Mouse (Mus musculus): ENCODE measurements around the gene Srl. TPM values are rescaled to one million over a fixed set of nuclear protein-coding genes. Genes with fewer than 3 reads are reported as not detected.
"Not testable (repeated sequence)": the region's sequence is repeated elsewhere in the genome, so short reads cannot be mapped to it uniquely, and the experiment has no call there.

Gene Srl
- total RNA-seq, 2 experiments from 2014 or later: 1,026 to 1,225 TPM

DNA sequence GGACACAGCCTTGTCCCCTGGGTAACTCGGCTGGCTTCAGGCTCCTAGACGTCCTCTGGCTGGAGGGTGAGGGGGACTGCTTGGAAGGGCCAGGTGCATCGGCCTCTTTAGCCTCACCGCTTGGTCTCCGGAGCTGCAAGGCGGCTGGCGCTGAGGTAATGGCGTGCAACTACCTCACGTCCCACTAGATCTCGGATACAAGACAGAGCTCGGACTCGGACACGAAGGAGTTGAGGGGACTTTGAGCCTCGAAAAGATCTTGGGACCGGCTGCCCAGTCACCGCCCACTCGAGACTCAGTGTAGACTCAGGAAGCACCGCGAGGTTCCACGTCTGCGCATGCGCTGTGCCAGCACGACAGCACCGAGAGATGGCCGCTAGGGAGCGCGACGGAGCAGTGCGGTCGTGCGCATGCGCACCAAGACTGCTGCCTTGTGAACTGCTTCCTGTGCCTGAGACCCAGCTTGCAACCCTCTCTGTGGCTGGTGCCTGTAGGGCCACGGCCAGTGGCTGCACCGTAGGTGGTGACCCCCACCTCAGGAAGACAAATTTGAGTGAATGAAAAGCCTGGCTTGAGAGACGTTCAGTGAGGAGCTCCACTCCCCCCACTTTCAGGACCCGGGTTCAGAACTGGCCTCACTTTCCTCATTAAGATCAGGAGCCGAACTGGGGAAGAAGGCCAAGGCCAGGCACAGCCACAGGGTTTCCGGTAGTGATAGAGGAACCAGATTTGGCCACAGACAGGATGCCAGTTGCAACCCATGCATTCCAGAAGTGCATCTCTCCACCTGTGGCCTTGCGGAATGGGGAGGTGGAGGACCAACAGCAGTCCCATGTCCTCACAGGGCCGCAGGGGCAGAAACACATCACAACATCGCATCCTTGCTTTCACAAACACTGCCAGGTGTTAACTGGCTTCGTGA is 66.5 kb downstream of the Srl start:
- intact Hi-C loops (cut with DNase I): loop anchor here (2.0 kb wide), 2 partner anchors 54 to 160 kb away; partner anchors contain the start of gene Adcy9
- Histone ChIP-seq H3K27ac (peak overlapping the region; percentile 94), H3K4me3 (peak overlapping the region; percentile 72)
- TF ChIP-seq CTCF (IDR thresholded peaks at IDR 0.05): peak; percentile 100; the same call in 1 of the 2 replicates
- DNase-seq: peak; percentile 97

DNA sequence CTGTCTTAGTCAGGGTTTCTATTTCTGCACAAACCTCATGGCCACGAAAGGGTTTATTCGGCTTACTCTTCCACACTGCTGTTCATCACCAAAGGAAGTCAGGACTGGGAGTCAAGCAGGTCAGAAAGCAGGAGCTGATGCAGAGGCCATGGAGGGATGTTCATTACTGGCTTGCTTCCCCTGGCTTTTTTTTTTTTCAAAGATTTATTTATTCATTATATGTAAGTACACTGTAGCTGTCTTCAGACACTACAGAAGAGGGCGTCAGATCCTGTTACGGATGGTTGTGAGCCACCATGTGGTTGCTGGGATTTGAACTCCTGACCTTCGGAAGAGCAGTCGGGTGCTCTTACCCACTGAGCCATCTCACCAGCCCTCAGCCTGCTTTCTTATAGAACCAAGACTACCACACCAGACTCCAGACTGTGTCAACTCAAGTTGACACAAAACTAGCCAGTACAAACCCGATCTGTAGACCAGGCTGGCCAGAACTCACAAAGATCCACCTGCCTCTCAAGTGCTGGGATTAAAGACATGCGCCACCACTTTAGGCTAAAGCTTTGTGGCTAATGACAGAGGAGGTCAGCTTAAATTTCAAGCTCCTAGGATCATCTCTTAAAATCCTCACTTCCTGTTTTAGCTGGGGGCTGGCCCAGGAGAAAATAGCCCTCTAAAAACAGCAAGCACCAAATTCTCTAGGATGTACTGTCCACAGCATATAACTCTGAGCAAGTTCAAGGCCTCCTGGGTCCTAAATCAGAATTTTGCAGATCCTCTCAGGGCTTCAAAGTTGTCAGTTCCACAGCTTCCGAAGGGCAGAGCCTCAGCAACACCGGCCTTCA is 67.4 kb downstream of the Srl start:
- intact Hi-C loops (cut with DNase I): loop anchor here (2.0 kb wide), 2 partner anchors 53 to 159 kb away; partner anchors contain the start of gene Adcy9
- DNase-seq: not testable (repeated sequence)
- Histone ChIP-seq H3K27ac (peak overlapping the region; percentile 94), H3K4me3 (peak overlapping the region; percentile 72)

DNA sequence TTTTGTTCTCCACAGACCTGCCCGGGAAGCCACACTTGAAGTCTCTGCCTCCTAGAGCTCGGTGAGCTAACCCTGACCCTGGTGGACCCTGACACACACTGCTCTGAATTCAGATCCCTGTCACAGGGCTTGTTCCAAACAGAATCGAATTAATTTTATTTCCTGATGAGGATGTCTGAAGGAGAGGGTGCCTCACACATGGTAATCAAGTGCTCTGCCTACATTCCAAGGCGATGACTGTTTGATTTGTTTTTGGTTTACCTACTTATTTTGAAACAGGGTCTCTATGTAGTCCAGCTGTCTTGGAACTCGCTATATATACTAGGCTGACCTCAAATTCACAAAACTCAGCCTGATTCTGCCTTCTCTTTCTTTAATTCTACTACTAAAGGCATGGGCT is 68.4 kb downstream of the Srl start:
- peak overlapping the region; percentile 67 for H3K27ac ChIP-seq
- intact Hi-C loops (cut with DNase I): no loop called here
- peak overlapping the region; percentile 6; the same call in 1 of the 2 replicates for H3K4me3 ChIP-seq
- no peak for DNase-seq
- TF ChIP-seq CTCF (IDR thresholded peaks at IDR 0.05): no peak

DNA sequence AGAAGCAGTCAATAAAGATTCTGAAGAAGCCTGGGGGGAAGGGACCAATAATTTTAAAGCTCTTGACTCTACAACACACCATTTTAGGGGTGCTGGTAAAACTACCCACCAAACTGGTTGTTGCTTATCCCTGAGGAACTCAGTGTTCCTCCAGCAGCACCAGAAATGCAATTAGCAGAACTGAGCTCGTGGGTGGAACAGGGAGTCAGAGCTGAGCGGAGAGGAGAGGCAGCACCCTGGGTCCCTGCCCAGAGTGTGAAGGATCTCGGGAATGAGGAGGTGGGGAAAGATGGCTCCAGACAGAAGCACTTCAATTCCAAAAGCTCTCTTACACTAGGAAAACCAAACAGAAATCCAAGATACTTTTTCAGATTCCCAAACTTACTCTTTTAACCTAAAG is 68.9 kb downstream of the Srl start:
- Histone ChIP-seq H3K4me3 (peak overlapping the region; percentile 6), H3K27ac (peak overlapping the region; percentile 67)
- no peak for TF ChIP-seq CTCF (IDR thresholded peaks at IDR 0.05)
- DNase-seq: peak; percentile 82
- intact Hi-C loops (cut with DNase I): no loop called here

DNA sequence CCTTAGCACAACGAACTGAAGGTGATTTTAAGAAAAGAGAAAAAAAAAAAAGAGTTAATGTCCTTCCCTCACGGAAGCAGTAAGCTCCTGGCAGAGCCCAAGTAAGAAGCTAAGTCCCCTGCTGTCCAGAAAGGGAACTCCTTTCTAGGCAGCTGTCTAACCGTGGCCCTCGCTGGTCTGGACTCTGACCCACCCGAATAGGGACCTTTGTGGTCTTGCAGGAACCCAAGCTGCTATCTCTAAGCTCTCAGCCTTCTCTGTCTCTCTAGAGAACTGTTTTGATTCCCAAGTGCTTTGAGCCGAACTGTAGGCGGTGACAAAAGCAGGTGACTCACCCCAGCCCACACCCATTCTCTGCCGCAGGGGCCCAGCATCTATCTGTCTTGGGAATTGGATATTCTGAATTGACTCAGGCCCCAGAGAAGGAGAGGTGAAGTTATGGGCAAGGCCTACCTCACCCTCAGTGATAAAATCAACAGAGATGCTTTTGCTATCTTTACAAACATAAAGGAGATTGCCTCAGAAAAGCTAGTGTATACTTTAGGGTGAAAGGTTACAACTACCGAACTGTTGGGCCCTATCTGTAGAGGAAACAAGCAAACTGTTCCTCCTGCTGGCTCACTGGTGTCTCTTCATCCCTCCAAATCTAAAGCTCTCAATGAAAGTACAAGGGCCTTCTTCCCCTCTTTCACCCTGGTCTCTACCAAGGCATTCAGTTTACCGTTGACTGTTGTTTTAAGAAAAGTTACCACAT is 71.8 kb downstream of the Srl start:
- intact Hi-C loops (cut with DNase I): no loop called here
- H3K4me3 ChIP-seq: no peak overlapping the region
- TF ChIP-seq CTCF (IDR thresholded peaks at IDR 0.05): peak; percentile 39

DNA sequence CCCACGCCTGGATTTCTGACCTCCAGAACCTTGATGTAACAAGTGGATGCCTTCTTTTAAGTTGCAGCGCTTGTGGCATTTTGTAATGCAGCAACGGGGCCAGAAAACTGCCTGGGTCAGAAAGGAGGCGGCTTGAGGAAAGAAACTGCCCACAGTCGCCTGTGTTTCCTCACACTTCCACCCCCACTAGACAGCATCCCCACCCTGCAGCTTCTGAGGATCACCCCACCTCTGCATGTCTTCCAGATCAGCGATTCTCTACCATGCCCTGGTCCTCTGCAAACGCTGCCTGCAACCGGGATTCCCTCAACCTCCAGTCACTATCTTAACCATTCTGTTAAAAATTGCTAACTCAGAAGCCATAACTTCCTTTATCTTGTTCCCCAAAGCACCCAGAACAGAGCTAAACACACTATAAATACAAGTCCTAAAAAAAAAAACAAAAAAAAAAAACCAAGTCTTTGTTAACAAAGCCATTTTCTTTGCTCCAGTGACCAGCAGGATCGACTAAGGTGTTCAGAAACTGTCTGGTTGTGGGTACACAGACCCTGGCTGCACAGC is 77.0 kb downstream of the Srl start:
- intact Hi-C loops (cut with DNase I): no loop called here
- no peak for DNase-seq
- no peak for TF ChIP-seq CTCF (IDR thresholded peaks at IDR 0.05)

More for the DNA sequence above, 71.8 kb downstream of the Srl start:
- DNase-seq: no peak
- H3K27ac ChIP-seq: no peak overlapping the region

DNA sequence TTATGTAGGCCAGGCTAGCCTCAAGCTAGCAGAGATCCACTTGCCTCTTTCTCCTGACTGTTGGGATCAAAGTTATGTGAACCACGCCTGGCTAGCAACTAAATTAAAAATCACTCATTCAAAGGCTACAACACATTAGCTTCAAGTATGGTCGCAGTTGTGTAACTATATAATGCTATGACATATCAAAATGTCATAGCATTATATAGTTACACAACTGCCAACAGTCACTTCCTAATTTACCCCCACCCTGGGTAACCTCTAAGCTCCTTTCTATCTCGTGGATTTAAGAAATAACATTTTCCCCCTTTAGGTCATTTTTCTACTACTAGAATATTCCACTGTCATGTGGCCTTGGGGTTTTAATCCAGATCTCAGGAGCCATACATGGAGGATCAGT is 83.7 kb downstream of the Srl start:
- no peak for TF ChIP-seq CTCF (IDR thresholded peaks at IDR 0.05)
- intact Hi-C loops (cut with DNase I): no loop called here

More for the DNA sequence above, 77.0 kb downstream of the Srl start:
- Histone ChIP-seq H3K27ac (no peak overlapping the region), H3K4me3 (no peak overlapping the region)

DNA sequence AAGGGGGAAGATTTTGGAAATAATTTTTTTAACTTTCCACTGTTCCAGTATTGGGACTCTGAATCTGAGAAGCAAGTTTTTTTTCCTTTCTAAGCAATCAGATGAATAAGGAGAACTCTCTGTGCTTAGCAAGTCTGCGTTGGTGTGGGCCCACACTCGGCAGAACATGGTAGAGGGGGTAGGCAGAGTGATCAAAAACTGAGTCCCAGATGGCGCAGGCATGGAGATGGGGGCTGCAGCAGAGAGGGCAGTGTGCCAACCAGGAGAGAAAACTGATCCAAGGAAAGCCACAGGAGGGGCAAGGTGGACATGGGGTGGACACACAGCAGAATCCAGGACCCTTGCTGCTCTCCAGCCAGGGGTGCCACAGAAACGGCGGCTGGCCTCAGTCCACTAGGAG is 85.2 kb downstream of the Srl start:
- DNase-seq: no peak
- no peak for TF ChIP-seq CTCF (IDR thresholded peaks at IDR 0.05)
- intact Hi-C loops (cut with DNase I): no loop called here
- Histone ChIP-seq H3K4me3 (no peak overlapping the region), H3K27ac (no peak overlapping the region)

More for the DNA sequence above, 83.7 kb downstream of the Srl start:
- DNase-seq: no peak
- no peak overlapping the region for H3K4me3 ChIP-seq
- no peak overlapping the region for H3K27ac ChIP-seq

DNA sequence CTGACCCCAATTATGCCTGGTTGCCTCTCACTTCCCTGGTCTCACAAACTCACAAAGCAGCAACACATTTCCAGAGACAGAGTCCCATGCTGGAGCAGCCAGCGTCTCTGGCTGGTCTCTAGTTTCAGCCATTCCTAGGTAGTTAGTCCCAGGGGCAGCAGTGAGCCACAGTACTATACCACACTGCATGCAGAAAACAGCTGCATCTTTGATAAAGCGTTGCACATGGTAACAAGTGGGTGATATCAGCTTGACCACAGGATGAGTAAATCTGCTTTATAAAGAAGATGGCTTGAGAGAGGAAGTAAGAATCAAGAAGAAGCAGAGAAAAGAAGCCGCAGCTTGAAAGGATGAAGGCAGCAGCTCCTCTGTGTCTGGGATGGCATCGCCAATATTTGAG is 85.9 kb downstream of the Srl start:
- H3K27ac ChIP-seq: no peak overlapping the region
- intact Hi-C loops (cut with DNase I): no loop called here
- no peak for DNase-seq
- no peak for TF ChIP-seq CTCF (IDR thresholded peaks at IDR 0.05)
- H3K4me3 ChIP-seq: no peak overlapping the region

DNA sequence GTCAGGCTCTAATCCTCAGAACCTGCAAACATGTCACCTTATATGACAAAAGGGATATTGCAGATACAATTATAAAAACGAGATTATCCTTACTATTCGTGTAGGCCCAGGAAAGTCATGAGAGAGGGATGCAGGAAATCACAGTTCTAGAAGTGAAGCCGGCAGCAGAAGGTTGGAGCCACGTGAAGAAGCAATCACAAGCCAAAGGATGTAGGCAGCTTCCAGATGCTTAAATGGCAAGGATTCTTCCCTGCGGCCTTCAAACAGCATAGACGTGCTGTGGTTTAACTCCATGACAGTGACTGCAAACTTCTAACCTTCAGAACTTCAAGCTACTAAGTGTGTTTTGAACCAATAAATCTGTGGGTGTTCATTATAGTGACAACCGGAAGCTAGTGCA is 87.1 kb downstream of the Srl start:
- no peak overlapping the region for H3K27ac ChIP-seq
- no peak for DNase-seq
- intact Hi-C loops (cut with DNase I): no loop called here
- TF ChIP-seq CTCF (IDR thresholded peaks at IDR 0.05): no peak
- H3K4me3 ChIP-seq: no peak overlapping the region

DNA sequence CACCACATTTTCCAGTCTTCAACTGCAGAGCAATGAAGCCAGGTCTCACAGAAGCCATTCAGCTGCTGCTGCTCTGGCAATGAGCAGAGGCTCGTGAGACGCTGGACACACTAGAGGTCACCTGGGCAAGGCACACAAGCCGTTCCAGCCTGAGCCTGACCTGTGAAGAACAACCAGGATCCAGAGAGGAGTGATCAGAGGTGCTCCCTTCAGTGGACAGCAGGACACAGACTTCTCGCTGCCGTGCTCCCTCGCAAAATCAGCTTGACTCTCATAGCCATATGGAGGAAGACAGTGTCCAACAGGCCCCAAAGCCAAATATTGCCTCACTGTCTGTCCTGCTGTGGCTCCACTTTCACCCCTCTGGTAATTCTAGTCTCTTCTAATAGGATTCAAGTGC is 92.2 kb downstream of the Srl start:
- intact Hi-C loops (cut with DNase I): no loop called here
- DNase-seq: no peak
- Histone ChIP-seq H3K4me3 (no peak overlapping the region), H3K27ac (no peak overlapping the region)
- TF ChIP-seq CTCF (IDR thresholded peaks at IDR 0.05): no peak

DNA sequence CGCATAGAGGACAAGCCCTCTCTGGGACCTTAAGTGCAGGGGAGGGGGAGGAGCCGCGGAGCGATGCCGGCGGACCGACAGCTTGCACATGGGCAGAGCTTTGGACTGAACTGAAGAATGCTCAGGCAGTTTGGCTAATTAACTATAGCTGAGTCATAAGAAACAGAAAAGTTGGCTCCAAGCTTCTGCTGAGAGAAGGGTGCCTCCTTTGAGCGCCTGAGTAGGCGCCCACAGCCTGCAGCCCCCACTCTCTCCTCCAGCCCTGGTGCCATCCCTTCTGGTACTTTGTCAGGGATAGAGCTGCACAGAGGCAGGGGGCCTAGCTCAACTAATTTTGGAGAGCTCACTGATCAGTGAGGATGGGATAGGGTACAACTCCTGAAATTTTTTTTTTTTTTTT is 93.4 kb downstream of the Srl start:
- TF ChIP-seq CTCF (IDR thresholded peaks at IDR 0.05): no peak

More for the DNA sequence above, 93.4 kb downstream of the Srl start:
- intact Hi-C loops (cut with DNase I): no loop called here
- DNase-seq: peak; percentile 35
- Histone ChIP-seq H3K4me3 (no peak overlapping the region), H3K27ac (no peak overlapping the region; the same call in 1 of the 2 replicates)
